Mouse (Mus musculus) midbrain, embryonic 12.5 days (tissue): ENCODE data around the gene Hpn. TPM values are rescaled to one million over a fixed set of nuclear protein-coding genes. Genes with fewer than 3 reads are reported as not detected.

Experiments used
- ATAC-seq: fragments of 200-750 bp; cut with Nextera tagmentation; 2 replicates; pipeline ENCODE4 v1.8.0; 2017; ENCODE audit warnings: low read depth, moderate TSS enrichment, moderate library complexity; ENCODE audit not compliant: low FRiP score
- H3K27ac ChIP-seq: fragments of 300-500 bp; sonication (generic); replicated peaks from 2 replicates; pipeline ENCODE4 v1.5.1; 2016; ENCODE audit warnings: mild to moderate bottlenecking
- H3K27me3 ChIP-seq: fragments of 300-500 bp; sonication (generic); 2 replicates; pipeline ENCODE4 v1.6.1; 2016; ENCODE audit warnings: mild to moderate bottlenecking
- H3K36me3 ChIP-seq: fragments of 300-500 bp; sonication (generic); 2 replicates; pipeline ENCODE4 v1.6.1; 2016
- H3K4me1 ChIP-seq: fragments of 300-500 bp; sonication (generic); 2 replicates; pipeline ENCODE4 v1.6.1; 2016
- H3K4me2 ChIP-seq: fragments of 300-500 bp; sonication (generic); replicated peaks from 2 replicates; pipeline ENCODE4 v1.6.1; 2016; ENCODE audit warnings: mild to moderate bottlenecking, moderate library complexity
- H3K4me3 ChIP-seq: fragments of 300-500 bp; sonication (generic); 2 replicates; pipeline ENCODE4 v1.5.1; 2016; ENCODE audit warnings: mild to moderate bottlenecking
- H3K9ac ChIP-seq: fragments of 300-500 bp; sonication (generic); replicated peaks from 2 replicates; pipeline ENCODE4 v1.6.1; 2016; ENCODE audit warnings: mild to moderate bottlenecking, moderate library complexity
- H3K9me3 ChIP-seq: fragments of 300-500 bp; sonication (generic); 2 replicates; pipeline ENCODE4 v1.6.1; 2016; ENCODE audit warnings: mild to moderate bottlenecking
- WGBS: fragments of 180-500 bp; shearing (Covaris S2); methylation state at CpG from one replicate; pipeline ENCODE4 v1.1.7; 2016; 5-methylcytosine and 5-hydroxymethylcytosine counted together
- polyA plus RNA-seq: library from polyadenylated mRNA; unstranded; fragments of >200 nt; fragmentation: Nextera tagmentation; extraction: Ambion mirVana; gene quantifications from 2 replicates; pipeline ENCODE4 v1.2.1, GENCODE M21; 2016

Hpn gene
- polyA plus RNA-seq, 1 experiment from 2014 or later, result 0.41 TPM

- no peak for ATAC-seq
- H3K4me1 ChIP-seq, result no peaks in the 10 kb centered on the region
- H3K36me3 ChIP-seq, result no peaks in the 10 kb centered on the region
- H3K4me2 ChIP-seq, result no peak overlapping the region
- H3K4me3 ChIP-seq, result no peak overlapping the region
- H3K27ac ChIP-seq, result no peak overlapping the region
- no peaks in the 10 kb centered on the region for H3K9me3 ChIP-seq
- H3K27me3 ChIP-seq, result no peaks in the 10 kb centered on the region
- 59% methylated on average over 3 of the region's 3 CpGs for WGBS
- no peak overlapping the region for H3K9ac ChIP-seq
These were observed 8.9 kb downstream of the Hpn start for GRCm38 (mm10) chr7:31106166-31106565.

GRCm38 (mm10) chr7:31105061-31105768 lies 9.9 kb downstream of the Hpn start:
- no peak overlapping the region for H3K4me2 ChIP-seq
- H3K27me3 ChIP-seq, result no peaks in the 10 kb centered on the region
- H3K9me3 ChIP-seq, result no peaks in the 10 kb centered on the region
- no peaks in the 10 kb centered on the region for H3K36me3 ChIP-seq
- no peak for ATAC-seq
- H3K4me3 ChIP-seq, result no peak overlapping the region
- WGBS, result 69% methylated on average over 15 of the region's 15 CpGs
- no peaks in the 10 kb centered on the region for H3K4me1 ChIP-seq
- H3K27ac ChIP-seq, result no peak overlapping the region
- no peak overlapping the region for H3K9ac ChIP-seq

- Histone ChIP-seq H3K36me3 (no peaks in the 10 kb centered on the region), H3K27ac (no peak overlapping the region), H3K27me3 (no peaks in the 10 kb centered on the region), H3K9me3 (0 out of 2 replicates have a peak, but pooled peaks cover 2% of the 10 kb centered on the region), H3K4me1 (0 out of 2 replicates have a peak, but pooled peaks cover 2% of the 10 kb centered on the region), H3K4me3 (no peak overlapping the region), H3K9ac (no peak overlapping the region), H3K4me2 (no peak overlapping the region)
- 89% methylated on average over 14 of the region's 14 CpGs for WGBS
- ATAC-seq, result no peak
These were observed 14.3 kb downstream of the Hpn start for GRCm38 (mm10) chr7:31100786-31101185.

GRCm38 (mm10) chr7:31099612-31099982 lies 15.5 kb downstream of the Hpn start:
- Histone ChIP-seq H3K9ac (no peak overlapping the region), H3K9me3 (0 out of 2 replicates have a peak, but pooled peaks cover 2% of the 10 kb centered on the region), H3K27me3 (no peaks in the 10 kb centered on the region), H3K4me1 (0 out of 2 replicates have a peak, but pooled peaks cover 2% of the 10 kb centered on the region), H3K27ac (no peak overlapping the region), H3K36me3 (no peaks in the 10 kb centered on the region), H3K4me2 (no peak overlapping the region), H3K4me3 (no peak overlapping the region)
- no peak for ATAC-seq
- 91% methylated on average over 6 of the region's 6 CpGs for WGBS

- 0 out of 2 replicates have a peak, but pooled peaks cover 2% of the 10 kb centered on the region for H3K4me1 ChIP-seq
- no peak for ATAC-seq
- no peak overlapping the region for H3K4me3 ChIP-seq
- H3K9ac ChIP-seq, result no peak overlapping the region
- no peak overlapping the region for H3K4me2 ChIP-seq
- H3K36me3 ChIP-seq, result no peaks in the 10 kb centered on the region
- H3K27ac ChIP-seq, result no peak overlapping the region
- no peaks in the 10 kb centered on the region for H3K27me3 ChIP-seq
- WGBS, result 85% methylated on average over 22 of the region's 22 CpGs
- H3K9me3 ChIP-seq, result 0 out of 2 replicates have a peak, but pooled peaks cover 2% of the 10 kb centered on the region
These were observed 16.1 kb downstream of the Hpn start for GRCm38 (mm10) chr7:31098697-31099611.

- 50% methylated on average over 19 of the region's 20 CpGs for WGBS
- peak; percentile 93 for ATAC-seq
- no peaks in the 10 kb centered on the region for H3K36me3 ChIP-seq
- no peak overlapping the region for H3K27ac ChIP-seq
- H3K9me3 ChIP-seq, result 0 out of 2 replicates have a peak, but pooled peaks cover 2% of the 10 kb centered on the region
- peak overlapping the region; percentile 42 for H3K4me2 ChIP-seq
- H3K9ac ChIP-seq, result no peak overlapping the region
- peak overlapping the region; percentile 20 for H3K4me3 ChIP-seq
- no peaks in the 10 kb centered on the region for H3K27me3 ChIP-seq
- H3K4me1 ChIP-seq, result 0 out of 2 replicates have a peak, but pooled peaks cover 2% of the 10 kb centered on the region
These were observed 17.4 kb downstream of the Hpn start for GRCm38 (mm10) chr7:31097583-31098248.

GRCm38 (mm10) chr7:31096892-31097564 lies 18.1 kb downstream of the Hpn start:
- no peak overlapping the region for H3K4me2 ChIP-seq
- H3K27me3 ChIP-seq, result no peaks in the 10 kb centered on the region
- ATAC-seq, result no peak
- WGBS, result 75% methylated on average over 9 of the region's 9 CpGs
- H3K36me3 ChIP-seq, result no peaks in the 10 kb centered on the region
- no peak overlapping the region for H3K9ac ChIP-seq
- 0 out of 2 replicates have a peak, but pooled peaks cover 2% of the 10 kb centered on the region for H3K4me1 ChIP-seq
- H3K27ac ChIP-seq, result no peak overlapping the region
- 0 out of 2 replicates have a peak, but pooled peaks cover 2% of the 10 kb centered on the region for H3K9me3 ChIP-seq
- H3K4me3 ChIP-seq, result no peak overlapping the region

- no peak overlapping the region for H3K4me3 ChIP-seq
- no peak overlapping the region for H3K9ac ChIP-seq
- no peaks in the 10 kb centered on the region for H3K27me3 ChIP-seq
- WGBS, result 26% methylated on average over 12 of the region's 12 CpGs
- H3K36me3 ChIP-seq, result no peaks in the 10 kb centered on the region
- H3K27ac ChIP-seq, result no peak overlapping the region
- ATAC-seq, result no peak
- H3K9me3 ChIP-seq, result 0 out of 2 replicates have a peak, but pooled peaks cover 4% of the 10 kb centered on the region
- H3K4me1 ChIP-seq, result 0 out of 2 replicates have a peak, but pooled peaks cover 2% of the 10 kb centered on the region
- no peak overlapping the region for H3K4me2 ChIP-seq
These were observed 20.2 kb downstream of the Hpn start for GRCm38 (mm10) chr7:31094774-31095501.

- peaks cover 6% of the 10 kb centered on the region for H3K4me1 ChIP-seq
- 0 out of 2 replicates have a peak, but pooled peaks cover 2% of the 10 kb centered on the region for H3K9me3 ChIP-seq
- 85% methylated on average over 2 of the region's 2 CpGs for WGBS
- no peak overlapping the region for H3K27ac ChIP-seq
- no peak for ATAC-seq
- H3K4me2 ChIP-seq, result no peak overlapping the region
- H3K36me3 ChIP-seq, result no peaks in the 10 kb centered on the region
- no peaks in the 10 kb centered on the region for H3K27me3 ChIP-seq
- no peak overlapping the region for H3K9ac ChIP-seq
- no peak overlapping the region for H3K4me3 ChIP-seq
These were observed 25.4 kb downstream of the Hpn start for GRCm38 (mm10) chr7:31089721-31090120.

- no peak for ATAC-seq
- 75% methylated on average over 3 of the region's 3 CpGs for WGBS
These were observed 26.9 kb downstream of the Hpn start for GRCm38 (mm10) chr7:31088206-31088605.

GRCm38 (mm10) chr7:31087262-31087661 lies 27.8 kb downstream of the Hpn start:
- no peaks in the 10 kb centered on the region for H3K27me3 ChIP-seq
- no peak overlapping the region for H3K4me2 ChIP-seq
- no peak overlapping the region for H3K27ac ChIP-seq
- H3K9ac ChIP-seq, result no peak overlapping the region
- H3K4me1 ChIP-seq, result peaks cover 9% of the 10 kb centered on the region
- 89% methylated on average over 2 of the region's 2 CpGs for WGBS
- H3K4me3 ChIP-seq, result no peak overlapping the region
- ATAC-seq, result no peak
- H3K36me3 ChIP-seq, result no peaks in the 10 kb centered on the region
- 0 out of 2 replicates have a peak, but pooled peaks cover 2% of the 10 kb centered on the region for H3K9me3 ChIP-seq

More at GRCm38 (mm10) chr7:31088206-31088605, 26.9 kb downstream of the Hpn start:
- no peak overlapping the region for H3K4me2 ChIP-seq
- no peaks in the 10 kb centered on the region for H3K36me3 ChIP-seq
- no peak overlapping the region for H3K27ac ChIP-seq
- no peaks in the 10 kb centered on the region for H3K27me3 ChIP-seq
- H3K9me3 ChIP-seq, result 0 out of 2 replicates have a peak, but pooled peaks cover 2% of the 10 kb centered on the region
- no peak overlapping the region for H3K9ac ChIP-seq
- no peak overlapping the region for H3K4me3 ChIP-seq
- peaks cover 9% of the 10 kb centered on the region for H3K4me1 ChIP-seq
